Mouse (Mus musculus) liver (tissue): ENCODE measurements around the gene S100a2.

Experiments used
- DNase-seq: peaks from one replicate; pipeline ENCODE4 v3.0.0-alpha.2; 2020; ENCODE audit warnings: mixed read lengths

The S100a2 gene

DNA sequence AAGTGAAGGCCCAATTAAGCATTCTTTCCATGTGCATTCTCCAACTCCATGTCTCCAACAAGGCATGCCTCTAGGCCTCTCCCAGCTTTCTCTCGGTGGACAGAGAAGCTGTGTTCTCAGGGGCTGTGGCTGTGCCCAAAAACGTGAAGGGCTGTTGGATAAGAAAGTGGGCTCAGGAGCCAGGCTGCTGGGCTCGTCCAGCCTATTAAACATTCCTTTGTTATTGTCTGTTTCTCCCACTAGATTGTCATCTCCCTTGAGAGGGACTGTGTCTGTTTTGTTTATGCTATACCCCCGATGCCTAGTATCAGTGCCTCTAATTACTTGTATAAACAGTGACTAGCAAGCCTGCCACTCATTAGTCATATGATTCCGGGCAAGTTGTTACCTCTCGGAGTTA lies 7.7 kb downstream of the S100a2 start:
- no peak for DNase-seq

DNA sequence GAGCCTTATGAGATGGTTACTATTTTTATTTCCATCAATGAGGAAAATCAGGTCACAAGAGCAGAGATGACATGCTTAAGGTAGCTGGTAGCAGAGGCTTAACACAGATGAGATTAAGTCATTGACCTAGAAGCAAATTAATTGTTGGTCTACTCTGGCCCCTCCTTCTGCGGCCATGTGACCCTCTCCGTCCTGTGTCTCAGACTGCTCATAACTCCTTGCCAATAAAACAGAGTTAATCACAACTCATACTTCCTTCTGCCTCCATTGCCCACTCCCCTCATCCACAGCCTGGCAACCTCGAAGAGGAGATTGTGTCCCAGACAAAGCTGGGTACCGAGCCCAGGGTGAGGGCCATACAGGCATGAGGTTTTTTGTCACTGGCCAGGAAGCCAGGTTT lies 8.2 kb downstream of the S100a2 start:
- DNase-seq, result no peak

GRCm38 (mm10) chr3:90599401-90599800 lies 9.4 kb downstream of the S100a2 start:
- no peak for DNase-seq

- no peak for DNase-seq
Observed at GRCm38 (mm10) chr3:90600036-90600435, 10.0 kb downstream of the S100a2 start.

- DNase-seq, result no peak
Observed at GRCm38 (mm10) chr3:90600458-90601195, 10.6 kb downstream of the S100a2 start.

- DNase-seq, result no peak
Observed at GRCm38 (mm10) chr3:90601486-90602110, 11.6 kb downstream of the S100a2 start, which contains the start of gene Gm42674. Gene Gm42674, plus strand, starts transcription at chr3:90601904.

GRCm38 (mm10) chr3:90603623-90604022 lies 13.6 kb downstream of the S100a2 start, which contains the start of gene S100a4:
Gene S100a4, plus strand, starts transcription at chr3:90603771.
- no peak for DNase-seq

- DNase-seq, result peak; percentile 52
Observed at GRCm38 (mm10) chr3:90604416-90604815, 14.4 kb downstream of the S100a2 start.

DNA sequence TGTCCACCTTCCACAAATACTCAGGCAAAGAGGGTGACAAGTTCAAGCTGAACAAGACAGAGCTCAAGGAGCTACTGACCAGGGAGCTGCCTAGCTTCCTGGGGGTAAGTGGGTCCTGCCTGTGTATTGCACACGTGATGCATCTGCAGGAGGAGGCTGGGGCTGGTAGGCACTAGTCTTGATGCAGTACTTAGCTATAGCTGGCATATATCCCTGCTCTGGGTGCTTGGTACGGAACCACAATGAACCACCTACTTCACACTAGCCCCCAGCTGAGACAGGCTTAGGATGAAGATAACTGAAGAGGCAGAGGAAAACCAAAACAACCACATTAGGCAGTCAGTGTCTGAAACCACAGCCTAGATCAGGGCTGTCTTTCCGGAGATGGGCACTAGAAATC lies 15.0 kb downstream of the S100a2 start:
- DNase-seq, result no peak

DNA sequence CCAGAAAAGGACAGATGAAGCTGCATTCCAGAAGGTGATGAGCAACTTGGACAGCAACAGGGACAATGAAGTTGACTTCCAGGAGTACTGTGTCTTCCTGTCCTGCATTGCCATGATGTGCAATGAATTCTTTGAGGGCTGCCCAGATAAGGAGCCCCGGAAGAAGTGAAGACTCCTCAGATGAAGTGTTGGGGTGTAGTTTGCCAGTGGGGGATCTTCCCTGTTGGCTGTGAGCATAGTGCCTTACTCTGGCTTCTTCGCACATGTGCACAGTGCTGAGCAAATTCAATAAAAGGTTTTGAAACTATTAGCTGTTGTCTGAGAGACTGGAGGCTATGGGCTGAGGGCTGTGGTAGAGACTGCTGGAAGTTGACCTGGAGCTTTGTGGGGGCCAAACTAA lies 15.7 kb downstream of the S100a2 start:
- no peak for DNase-seq

GRCm38 (mm10) chr3:90606185-90606584 lies 16.1 kb downstream of the S100a2 start:
- no peak for DNase-seq

- no peak for DNase-seq
Observed at GRCm38 (mm10) chr3:90607361-90607760, 17.3 kb downstream of the S100a2 start.

DNA sequence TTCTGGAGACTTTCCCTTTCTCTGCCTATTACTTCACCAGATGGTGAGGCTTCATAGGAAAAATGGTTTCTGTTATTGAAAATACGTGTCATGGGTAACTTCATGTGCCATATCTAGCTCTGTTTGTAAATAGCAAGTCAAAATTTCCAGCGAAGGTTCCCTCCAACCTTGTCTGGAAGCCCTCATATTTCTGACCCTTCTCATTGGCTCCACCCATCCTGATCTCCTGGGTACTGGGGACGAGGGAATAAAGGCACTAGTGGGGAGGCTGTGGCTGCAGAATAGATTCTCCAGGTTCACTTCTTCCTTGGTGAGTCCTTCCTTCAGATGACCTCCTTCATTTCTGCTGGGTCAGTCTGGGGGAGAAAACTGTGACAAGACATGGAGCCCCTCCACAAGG lies 18.2 kb downstream of the S100a2 start, which contains the start of gene S100a5:
Gene S100a5 (plus strand): TSS at position 301 of the 400 bp plus-strand sequence.
- DNase-seq, result no peak

GRCm38 (mm10) chr3:90609102-90609501 lies 19.1 kb downstream of the S100a2 start:
- DNase-seq, result no peak

DNA sequence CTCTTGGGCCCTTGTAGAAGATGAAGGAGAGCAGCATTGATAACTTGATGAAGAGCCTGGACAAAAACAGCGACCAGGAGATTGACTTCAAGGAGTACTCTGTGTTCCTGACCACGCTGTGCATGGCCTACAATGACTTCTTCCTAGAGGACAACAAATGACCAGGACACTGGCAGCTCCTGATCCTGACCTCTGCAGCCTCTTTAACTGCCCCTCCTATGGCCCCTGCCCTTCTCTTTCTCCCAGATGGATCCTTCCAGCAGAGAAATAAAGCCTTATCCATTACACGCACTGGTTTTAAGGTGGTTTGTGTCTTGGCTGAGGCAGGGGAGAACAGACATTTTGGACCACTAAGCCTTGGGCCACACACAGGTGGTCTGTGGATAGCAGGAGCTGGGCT lies 21.4 kb downstream of the S100a2 start:
- no peak for DNase-seq

- DNase-seq, result no peak
Observed at GRCm38 (mm10) chr3:90612061-90612460, 22.0 kb downstream of the S100a2 start.

GRCm38 (mm10) chr3:90612728-90613291 lies 22.8 kb downstream of the S100a2 start, which contains the start of gene S100a6:
Gene S100a6, plus strand, starts transcription at chr3:90612882.
- DNase-seq, result peak; percentile 54

- DNase-seq, result no peak
Observed at GRCm38 (mm10) chr3:90613461-90614147, 23.6 kb downstream of the S100a2 start.

GRCm38 (mm10) chr3:90614148-90614530 lies 24.1 kb downstream of the S100a2 start:
- DNase-seq, result no peak

DNA sequence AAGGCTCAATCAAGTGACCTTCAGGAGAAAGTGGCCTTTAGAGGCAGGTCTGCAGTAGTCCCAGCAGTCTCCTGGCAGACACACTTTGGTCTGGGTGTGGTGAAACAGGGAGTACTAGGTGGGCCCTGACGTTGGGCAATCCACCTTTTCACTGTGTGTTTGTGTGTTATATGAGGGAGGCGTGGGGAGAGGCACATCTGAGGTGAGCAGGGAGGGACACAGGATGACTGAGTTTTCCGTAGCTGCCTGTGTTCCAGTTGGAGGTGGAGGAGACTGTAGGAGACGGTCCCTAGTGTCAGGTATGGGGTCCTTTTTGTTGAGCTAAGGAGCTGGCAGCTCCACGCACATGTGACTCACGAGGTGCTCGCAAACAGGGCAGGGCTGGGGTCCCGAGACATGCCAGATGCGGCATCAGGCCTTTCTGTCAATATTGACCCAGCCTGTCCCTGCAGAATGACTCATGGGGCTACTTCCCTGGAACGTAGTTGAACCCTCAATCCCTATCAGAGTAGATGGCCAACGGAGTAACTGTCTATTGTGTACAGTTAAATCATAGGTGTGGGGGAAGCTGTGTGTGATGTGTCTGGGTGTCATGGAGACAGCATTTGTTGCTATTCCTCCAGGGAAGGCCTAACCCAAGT lies 24.7 kb downstream of the S100a2 start:
- DNase-seq, result no peak

DNA sequence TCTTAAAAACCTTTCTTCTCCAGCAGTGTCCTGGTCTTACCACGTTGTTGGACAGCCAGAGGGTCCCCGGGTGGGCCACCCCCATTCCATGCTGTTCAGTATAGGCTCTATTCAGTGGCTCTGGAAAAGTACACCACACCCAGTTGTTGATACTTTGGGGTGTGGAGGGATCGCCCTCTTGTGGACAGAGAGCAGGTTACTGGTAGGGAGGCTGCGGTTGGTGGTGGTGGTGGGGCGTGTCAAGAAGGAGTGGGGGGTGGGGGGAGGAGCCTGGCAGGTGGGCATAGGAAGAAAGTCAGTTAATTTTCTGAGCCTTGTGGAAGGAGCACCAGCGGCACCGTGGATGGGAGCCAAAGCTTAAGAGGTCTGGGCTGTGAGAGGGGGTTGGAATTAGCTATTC lies 25.4 kb downstream of the S100a2 start:
- peak; percentile 54 for DNase-seq

DNA sequence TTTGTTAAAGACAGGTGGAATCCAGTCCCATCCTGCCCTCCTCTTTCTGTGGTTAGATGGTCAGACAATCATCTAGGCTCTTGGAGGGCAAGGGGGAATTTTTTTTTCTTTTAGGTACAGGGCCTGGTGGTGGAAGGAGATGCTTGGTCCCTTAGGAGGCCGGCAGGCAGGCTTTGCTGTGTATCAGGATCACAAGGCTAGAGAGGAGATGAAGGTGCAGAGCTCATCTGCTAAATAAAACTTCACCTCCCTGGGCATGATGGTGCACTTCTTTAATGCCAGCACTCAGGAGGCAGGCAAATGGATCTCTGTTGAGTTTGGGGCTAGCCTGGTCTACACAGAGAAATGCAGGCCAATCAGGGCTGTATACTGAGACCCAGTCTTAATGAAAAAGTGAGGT lies 25.9 kb downstream of the S100a2 start:
- DNase-seq, result no peak

- no peak for DNase-seq
Observed at GRCm38 (mm10) chr3:90617586-90617985, 27.5 kb downstream of the S100a2 start.
